Mouse (Mus musculus) MEL (cell line): ENCODE measurements around the gene 0610010K14Rik. TPM values are rescaled to one million over a fixed set of nuclear protein-coding genes. Genes with fewer than 3 reads are reported as not detected.

ENCODE experiments used
- DNase-seq: peaks from one replicate; pipeline ENCODE4 v3.0.0; 2011; ENCODE audit warnings: low read depth, low spot score
- H3K27ac ChIP-seq: 2 replicates; pipeline ENCODE4 v1.5.1; 2012; ENCODE audit warnings: low read depth, mild to moderate bottlenecking, control low read depth, low read length, moderate library complexity; ENCODE audit not compliant: control insufficient read depth
- H3K27me3 ChIP-seq, 2 experiments: fragments of 150-350 bp in 1 of 2; sonication (generic) in 1 of 2; 2 replicates each; pipeline ENCODE4 v1.6.1; 2012; ENCODE audit warnings: low read length in 2 of 2, mild to moderate bottlenecking in 2 of 2, improper control_type of control experiment in 1 of 2, moderate library complexity in 1 of 2; ENCODE audit not compliant: insufficient read depth in 2 of 2, control insufficient read depth in 1 of 2
- H3K36me3 ChIP-seq, 2 experiments: 2 replicates each; pipeline ENCODE4 v1.6.1; 2012 to 2014; ENCODE audit warnings: low read length in 2 of 2, improper control_type of control experiment in 1 of 2, inconsistent platforms in 1 of 2, mild to moderate bottlenecking in 1 of 2; ENCODE audit not compliant: insufficient read depth in 2 of 2, control insufficient read depth in 1 of 2
- H3K4me1 ChIP-seq, 2 experiments: fragments of 150-350 bp in 1 of 2; sonication (generic) in 1 of 2; 2 replicates each; pipeline ENCODE4 v1.6.1; 2012; ENCODE audit warnings: low read length in 2 of 2, improper control_type of control experiment in 1 of 2, mild to moderate bottlenecking in 1 of 2; ENCODE audit not compliant: insufficient read depth in 2 of 2, control insufficient read depth in 1 of 2
- H3K4me3 ChIP-seq, 2 experiments: fragments of 150-350 bp in 1 of 2; sonication (generic) in 1 of 2; 2 replicates each; pipeline ENCODE4 v1.5.1; 2012; ENCODE audit warnings: low read depth in 2 of 2, low read length in 2 of 2, mild to moderate bottlenecking in 2 of 2, moderate library complexity in 2 of 2, control low read depth in 1 of 2, improper control_type of control experiment in 1 of 2; ENCODE audit not compliant: control insufficient read depth in 1 of 2, insufficient read depth in 1 of 2
- H3K79me2 ChIP-seq: 2 replicates; pipeline ENCODE4 v1.6.1; 2012; ENCODE audit warnings: mild to moderate bottlenecking, low read length, moderate library complexity; ENCODE audit not compliant: control insufficient read depth, poor library complexity, insufficient read depth
- H3K9ac ChIP-seq: 2 replicates; pipeline ENCODE4 v1.6.1; 2012; ENCODE audit warnings: low read depth, mild to moderate bottlenecking, control low read depth, low read length, moderate library complexity; ENCODE audit not compliant: control insufficient read depth, poor library complexity, severe bottlenecking
- H3K9me3 ChIP-seq: fragments of 150-350 bp; sonication (generic); replicated peaks from 2 replicates; pipeline ENCODE4 v1.6.1; 2012; ENCODE audit warnings: mild to moderate bottlenecking, low read length, improper control_type of control experiment, moderate library complexity; ENCODE audit not compliant: insufficient read depth
- CHD1 ChIP-seq: IDR thresholded peaks from 2 replicates; pipeline ENCODE4 v1.6.1; 2012; ENCODE audit warnings: low read depth, mild to moderate bottlenecking, inconsistent platforms, low read length, improper control_type of control experiment
- CHD2 ChIP-seq: IDR thresholded peaks from 2 replicates; pipeline ENCODE4 v1.6.1; 2011; ENCODE audit warnings: low read length, improper control_type of control experiment
- CTCF ChIP-seq, 3 experiments: IDR thresholded peaks in 2 of 3; conservative IDR thresholded peaks in 1 of 3; 2 replicates each; pipeline ENCODE4 v1.5.1; 2011 to 2012; ENCODE audit warnings: low read length in 3 of 3, low read depth in 2 of 3, mild to moderate bottlenecking in 2 of 3, improper control_type of control experiment in 1 of 3, inconsistent platforms in 1 of 3, mixed read lengths in 1 of 3, moderate library complexity in 1 of 3; ENCODE audit not compliant: control insufficient read depth in 1 of 3, insufficient read depth in 1 of 3, poor library complexity in 1 of 3, severe bottlenecking in 1 of 3
- E2F4 ChIP-seq: IDR thresholded peaks from 2 replicates; pipeline ENCODE4 v1.6.1; 2011; ENCODE audit warnings: low read depth, low read length, improper control_type of control experiment, borderline replicate concordance
- ELF1 ChIP-seq: IDR thresholded peaks from 2 replicates; pipeline ENCODE4 v1.6.1; 2014; ENCODE audit warnings: low read depth, mild to moderate bottlenecking, inconsistent platforms, low read length, improper control_type of control experiment, moderate library complexity
- ETS1 ChIP-seq: IDR thresholded peaks from 2 replicates; pipeline ENCODE4 v1.6.1; 2012; ENCODE audit warnings: low read depth, mild to moderate bottlenecking, inconsistent platforms, low read length, improper control_type of control experiment, moderate library complexity
- GATA1 ChIP-seq: IDR thresholded peaks from 2 replicates; pipeline ENCODE4 v1.6.1; 2011; ENCODE audit warnings: low read depth, low read length, improper control_type of control experiment
- HCFC1 ChIP-seq: IDR thresholded peaks from 2 replicates; pipeline ENCODE4 v1.6.1; 2012; ENCODE audit warnings: low read depth, mild to moderate bottlenecking, inconsistent platforms, low read length, improper control_type of control experiment, moderate library complexity
- JUND ChIP-seq: IDR thresholded peaks from 2 replicates; pipeline ENCODE4 v1.6.1; 2011; ENCODE audit warnings: low read depth, mild to moderate bottlenecking, improper control_type of control experiment, low read length
- KAT2A ChIP-seq: conservative IDR thresholded peaks from 2 replicates; pipeline ENCODE4 v1.6.1; 2012; ENCODE audit warnings: low read depth, low read length, improper control_type of control experiment, inconsistent platforms
- MAFK ChIP-seq: IDR thresholded peaks from 2 replicates; pipeline ENCODE4 v1.6.1; 2011; ENCODE audit warnings: low read depth, mild to moderate bottlenecking, low read length, improper control_type of control experiment, borderline replicate concordance
- MAX ChIP-seq: IDR thresholded peaks from 2 replicates; pipeline ENCODE4 v1.6.1; 2011; ENCODE audit warnings: low read length, improper control_type of control experiment
- MEF2A ChIP-seq: IDR thresholded peaks from 2 replicates; pipeline ENCODE4 v1.6.1; 2014; ENCODE audit warnings: low read depth, mild to moderate bottlenecking, inconsistent platforms, low read length, improper control_type of control experiment; ENCODE audit not compliant: poor library complexity, insufficient replicate concordance, severe bottlenecking; ENCODE audit errors: extremely low read depth
- MYB ChIP-seq: IDR thresholded peaks from 2 replicates; pipeline ENCODE4 v1.6.1; 2011; ENCODE audit warnings: mild to moderate bottlenecking, low read depth, low read length, improper control_type of control experiment
- MYC ChIP-seq: IDR thresholded peaks from 2 replicates; pipeline ENCODE4 v1.6.1; 2011; ENCODE audit warnings: low read depth, mild to moderate bottlenecking, low read length, improper control_type of control experiment, moderate library complexity
- NELFE ChIP-seq: IDR thresholded peaks from 2 replicates; pipeline ENCODE4 v1.6.1; 2011; ENCODE audit warnings: low read depth, low read length, improper control_type of control experiment
- NRF1 ChIP-seq: IDR thresholded peaks from 2 replicates; pipeline ENCODE4 v1.6.1; 2014; ENCODE audit warnings: low read depth, mild to moderate bottlenecking, inconsistent platforms, low read length, improper control_type of control experiment, moderate library complexity; ENCODE audit not compliant: poor library complexity, insufficient read depth, severe bottlenecking
- POLR2A ChIP-seq, 2 experiments: IDR thresholded peaks; 2 replicates each; pipeline ENCODE4 v1.6.1; 2011 to 2012; ENCODE audit warnings: low read length in 2 of 2, mild to moderate bottlenecking in 2 of 2, control low read depth in 1 of 2, improper control_type of control experiment in 1 of 2, low read depth in 1 of 2, moderate library complexity in 1 of 2; ENCODE audit not compliant: control insufficient read depth in 1 of 2, insufficient read depth in 1 of 2, poor library complexity in 1 of 2
- POLR2AphosphoS2 ChIP-seq: IDR thresholded peaks from 2 replicates; pipeline ENCODE4 v1.6.1; 2011; ENCODE audit warnings: low read length, improper control_type of control experiment
- POLR2AphosphoS5 ChIP-seq: IDR thresholded peaks from 2 replicates; pipeline ENCODE4 v1.6.1; 2012; ENCODE audit warnings: low read depth, borderline replicate concordance, mild to moderate bottlenecking, inconsistent platforms, low read length, moderate library complexity, mixed read lengths
- RAD21 ChIP-seq: IDR thresholded peaks from 2 replicates; pipeline ENCODE4 v1.6.1; 2011; ENCODE audit warnings: mild to moderate bottlenecking, low read depth, low read length, improper control_type of control experiment
- RCOR1 ChIP-seq: IDR thresholded peaks from 2 replicates; pipeline ENCODE4 v1.6.1; 2012; ENCODE audit warnings: low read depth, mild to moderate bottlenecking, inconsistent platforms, low read length, improper control_type of control experiment
- SIN3A ChIP-seq: IDR thresholded peaks from 2 replicates; pipeline ENCODE4 v1.6.1; 2012; ENCODE audit warnings: low read length, improper control_type of control experiment, inconsistent platforms
- SMC3 ChIP-seq: IDR thresholded peaks from 2 replicates; pipeline ENCODE4 v1.6.1; 2011; ENCODE audit warnings: low read depth, low read length, improper control_type of control experiment
- TCF12 ChIP-seq: IDR thresholded peaks from 2 replicates; pipeline ENCODE4 v1.6.1; 2014; ENCODE audit warnings: low read depth, mild to moderate bottlenecking, inconsistent platforms, low read length, improper control_type of control experiment, moderate library complexity
- UBTF ChIP-seq: IDR thresholded peaks from 2 replicates; pipeline ENCODE4 v1.6.1; 2012; ENCODE audit warnings: low read depth, mild to moderate bottlenecking, inconsistent platforms, low read length, improper control_type of control experiment, moderate library complexity, borderline replicate concordance; ENCODE audit not compliant: insufficient read depth
- USF1 ChIP-seq: IDR thresholded peaks from 2 replicates; pipeline ENCODE4 v1.6.1; 2014; ENCODE audit warnings: low read depth, mild to moderate bottlenecking, inconsistent platforms, low read length, improper control_type of control experiment, moderate library complexity
- USF2 ChIP-seq, 2 experiments: IDR thresholded peaks; 2 replicates each; pipeline ENCODE4 v1.6.1; 2011 to 2012; ENCODE audit warnings: improper control_type of control experiment in 2 of 2, low read length in 2 of 2, borderline replicate concordance in 1 of 2, inconsistent platforms in 1 of 2, low read depth in 1 of 2, mild to moderate bottlenecking in 1 of 2; ENCODE audit not compliant: insufficient read depth in 1 of 2
- ZC3H11A ChIP-seq: IDR thresholded peaks from 2 replicates; pipeline ENCODE4 v1.6.1; 2012; ENCODE audit warnings: low read depth, mild to moderate bottlenecking, inconsistent platforms, low read length, improper control_type of control experiment
- ZNF384 ChIP-seq: IDR thresholded peaks from 2 replicates; pipeline ENCODE4 v1.6.1; 2012; ENCODE audit warnings: low read depth, mild to moderate bottlenecking, inconsistent platforms, low read length, improper control_type of control experiment
- polyA plus RNA-seq, 2 experiments: library from polyadenylated mRNA; stranded (reverse) in 1 of 2; unstranded in 1 of 2; fragments of >175 nt in 1 of 2; fragments of >200 nt in 1 of 2; gene quantifications; 2 replicates each; pipeline versions ENCODE4 v1.2.1 to v1.2.4; 2012; ENCODE audit warnings: low replicate concordance in 2 of 2, low read depth in 1 of 2; ENCODE audit not compliant: insufficient read length in 2 of 2, insufficient read depth in 1 of 2, missing spikeins in 1 of 2
- total RNA-seq: library from RNA; depleted of rRNA; stranded (reverse); fragments of 300-350 nt; gene quantifications from 2 replicates; pipeline ENCODE4 v1.2.3, GENCODE M21; 2012

Gene 0610010K14Rik
- total and polyA plus RNA-seq, 3 experiments = 60.4 to 189 TPM; not detected in 1

- Histone ChIP-seq H3K27ac (no peak overlapping the region), H3K36me3 (no peaks in the 10 kb centered on the region), H3K79me2 (no peaks in the 10 kb centered on the region), H3K4me1 (peaks cover 0 to 5% of the 10 kb centered on the region in 2 experiments; a peak in 1 of 4 replicates), H3K9ac (no peak overlapping the region), H3K4me3 (no peak overlapping the region), H3K27me3 (no peaks in the 10 kb centered on the region), H3K9me3 (no peaks in the 10 kb centered on the region)
- DNase-seq = no peak
- TF ChIP-seq POLR2AphosphoS5 = no peak
- no peak for TF ChIP-seq GATA1
- no peak for TF ChIP-seq MEF2A
- TF ChIP-seq POLR2AphosphoS2 = 0 out of 2 replicates have a peak, but pooled peaks have one; percentile 16
- no peak for TF ChIP-seq CHD1
- TF ChIP-seq, all 39 proteins: peak for 1
These were observed 24.0 kb downstream of the 0610010K14Rik start for GRCm38 (mm10) chr11:70213736-70214135.

- no peaks in the 10 kb centered on the region for H3K27me3 ChIP-seq
- H3K4me1 ChIP-seq = peaks cover 0 to 5% of the 10 kb centered on the region in 2 experiments; a peak in 1 of 4 replicates
- DNase-seq = peak; percentile 89
- H3K4me3 ChIP-seq = no peak overlapping the region
- no peaks in the 10 kb centered on the region for H3K9me3 ChIP-seq
- peak overlapping the region; percentile 30 for H3K9ac ChIP-seq
- no peak overlapping the region for H3K27ac ChIP-seq
- no peaks in the 10 kb centered on the region for H3K36me3 ChIP-seq
- no peaks in the 10 kb centered on the region for H3K79me2 ChIP-seq
- TF ChIP-seq MAX = no peak
- TF ChIP-seq JUND = no peak
- 0 out of 2 replicates have a peak, but pooled peaks have one; percentile 8 for TF ChIP-seq ZNF384
- no peak for TF ChIP-seq TCF12
- peak; percentile 95 for TF ChIP-seq SMC3
- TF ChIP-seq HCFC1 = 0 out of 2 replicates have a peak, but pooled peaks have one; percentile 43
- no peak for TF ChIP-seq CHD2
- TF ChIP-seq KAT2A = no peak
- no peak for TF ChIP-seq USF2 (IDR thresholded peaks at IDR 0.05; ENCODE audit: borderline replicate concordance in 1 of 2, insufficient read depth in 1 of 2, low read depth in 1 of 2, low read length in 2 of 2)
- no peak for TF ChIP-seq POLR2AphosphoS5
- TF ChIP-seq RAD21 = peak; percentile 96
- TF ChIP-seq USF1 = no peak
- TF ChIP-seq POLR2A (IDR thresholded peaks at IDR 0.05; ENCODE audit: control insufficient read depth in 1 of 2, insufficient read depth in 1 of 2, low read depth in 1 of 2, low read length in 2 of 2, poor library complexity in 1 of 2) = no peak
- TF ChIP-seq NRF1 = no peak
- peak; percentile 67 for TF ChIP-seq SIN3A
- no peak; the same call in 1 of the 2 replicates for TF ChIP-seq POLR2AphosphoS2
- no peak for TF ChIP-seq ETS1
- peak; percentile 44 to 96 (median 65) for TF ChIP-seq CTCF (IDR thresholded peaks at IDR 0.05 in 2 of 3, conservative IDR thresholded peaks at IDR 0.05 in 1 of 3; ENCODE audit: control insufficient read depth in 1 of 3, insufficient read depth in 1 of 3, low read depth in 2 of 3, low read length in 3 of 3, poor library complexity in 1 of 3, severe bottlenecking in 1 of 3)
- no peak for TF ChIP-seq MAFK
- TF ChIP-seq GATA1 = no peak
- no peak for TF ChIP-seq MYB
- TF ChIP-seq ZC3H11A = peak; percentile 88
- TF ChIP-seq ELF1 = peak; percentile 69; the same call in 1 of the 2 replicates
- TF ChIP-seq MYC = no peak
- TF ChIP-seq UBTF = no peak
- TF ChIP-seq E2F4 = no peak
- TF ChIP-seq NELFE = no peak
- TF ChIP-seq MEF2A = no peak
- TF ChIP-seq RCOR1 = no peak
These were observed 24.8 kb downstream of the 0610010K14Rik start for GRCm38 (mm10) chr11:70212896-70213295.
